Mouse (Mus musculus): ENCODE data around the gene Fam71f1.

DNA sequence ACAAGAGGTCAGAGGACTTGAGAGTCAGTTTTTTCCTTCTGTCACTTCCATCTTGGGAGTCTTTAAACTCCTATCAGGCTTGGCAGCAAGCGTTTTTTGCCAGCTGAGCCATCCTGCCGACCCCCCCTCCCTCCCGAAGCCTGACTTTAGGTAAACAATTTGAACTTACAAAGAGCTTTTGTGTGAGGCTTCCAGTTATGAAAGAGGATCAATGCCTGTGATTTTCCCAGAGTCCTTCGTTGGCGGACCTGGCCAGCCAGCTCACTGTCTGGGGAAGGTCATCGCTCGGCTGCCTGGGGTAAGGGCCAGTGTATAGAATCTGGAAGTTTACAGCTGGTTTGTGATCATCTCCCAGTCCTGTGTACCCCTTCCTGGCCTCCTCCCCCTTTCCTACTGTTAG is 38.3 kb upstream of the Fam71f1 start:
- TF ChIP-seq MAX (IDR thresholded peaks at IDR 0.05; ENCODE audit: low read depth) = no peak
- no peak for TF ChIP-seq E2F4 (IDR thresholded peaks at IDR 0.05; ENCODE audit: insufficient read depth)
- no peak for TF ChIP-seq POLR2A (IDR thresholded peaks at IDR 0.05; ENCODE audit: insufficient read length, low read depth)
